Mouse (Mus musculus) kidney, adult 2 months (tissue): ENCODE measurements at regions not wholly inside any gene's neighbourhood (a gene's known extent, or its start where the extent isn't known, plus 50 kb on each side); places are given as distances from the start of the nearest gene placed in this dataset.

ENCODE experiments used
- DNase-seq: peaks from one replicate; pipeline ENCODE4 v3.0.0; 2021
- H3K27ac ChIP-seq: fragments of 200-500 bp; 2 replicates; pipeline ENCODE4 v1.5.1; 2012; ENCODE audit warnings: low read depth, low read length, control low read depth, inconsistent platforms; ENCODE audit not compliant: insufficient read depth
- H3K27me3 ChIP-seq: fragments of 200-500 bp; replicated peaks from 2 replicates; pipeline ENCODE4 v1.6.1; 2012; ENCODE audit warnings: mild to moderate bottlenecking, moderate library complexity, low read length, inconsistent platforms; ENCODE audit not compliant: control insufficient read depth, insufficient read depth
- H3K36me3 ChIP-seq: fragments of 200-500 bp; 2 replicates; pipeline ENCODE4 v1.6.1; 2012; ENCODE audit warnings: mild to moderate bottlenecking, moderate library complexity, low read length, inconsistent platforms; ENCODE audit not compliant: control insufficient read depth, insufficient read depth
- H3K4me1 ChIP-seq: fragments of 200-500 bp; 2 replicates; pipeline ENCODE4 v1.6.1; 2011; ENCODE audit warnings: low read length; ENCODE audit not compliant: control insufficient read depth, insufficient read depth
- H3K4me3 ChIP-seq: fragments of 200-500 bp; 2 replicates; pipeline ENCODE4 v1.5.1; 2011; ENCODE audit warnings: mild to moderate bottlenecking, low read depth, low read length, control low read depth; ENCODE audit not compliant: insufficient read depth
- CTCF ChIP-seq: fragments of 200-500 bp; conservative IDR thresholded peaks from 2 replicates; pipeline ENCODE4 v1.5.1; 2011; ENCODE audit warnings: low read depth, mild to moderate bottlenecking, control low read depth, low read length, moderate library complexity, mixed read lengths; ENCODE audit not compliant: insufficient read depth, insufficient read length
- POLR2A ChIP-seq: fragments of 200-500 bp; IDR thresholded peaks from one replicate; pipeline ENCODE4 v1.6.1; 2011; ENCODE audit warnings: low read depth, low read length, control low read depth
- WGBS: fragments of 180-500 bp; shearing (Covaris S2); methylation state at CpG from one replicate; pipeline ENCODE4 v1.1.7; 2018; 5-methylcytosine and 5-hydroxymethylcytosine counted together

DNA sequence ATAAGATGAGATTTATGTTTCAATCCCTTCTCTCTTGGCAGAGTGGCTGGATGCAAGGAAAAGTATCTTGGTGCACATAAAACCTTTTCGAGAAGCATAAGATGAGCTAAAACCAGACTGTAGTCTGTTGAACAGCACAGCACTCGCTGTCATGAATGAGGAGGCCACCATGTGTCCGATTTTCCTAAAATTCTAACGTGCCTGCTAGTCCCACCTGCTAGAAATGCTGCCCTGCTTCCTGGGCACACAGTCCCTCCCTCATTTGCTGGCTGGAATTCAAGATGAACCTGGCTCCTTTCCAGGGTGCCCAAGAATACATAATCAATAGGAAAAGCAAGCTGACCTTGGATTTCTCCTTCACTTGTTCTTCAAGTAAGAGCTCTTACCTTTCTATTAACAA, 501.4 kb upstream of the Map3k7 start:
- no peak overlapping the region for H3K4me3 ChIP-seq
- no peak overlapping the region for H3K27ac ChIP-seq
- DNase-seq: no peak
- no peaks in the 10 kb centered on the region for H3K36me3 ChIP-seq
- H3K4me1 ChIP-seq: no peaks in the 10 kb centered on the region
- H3K27me3 ChIP-seq: 0 out of 2 replicates have a peak, but pooled peaks cover 2% of the 10 kb centered on the region
- WGBS: 63% methylated on average over 4 of the region's 4 CpGs
- TF ChIP-seq CTCF (no peak), POLR2A (no peak)

GRCm38 (mm10) chr4:31463130-31463698, 500.7 kb upstream of the Map3k7 start:
- no peak for DNase-seq
- TF ChIP-seq POLR2A: no peak
- TF ChIP-seq CTCF: no peak
- Histone ChIP-seq H3K4me1 (no peaks in the 10 kb centered on the region), H3K27ac (no peak overlapping the region), H3K27me3 (no peaks in the 10 kb centered on the region), H3K4me3 (no peak overlapping the region), H3K36me3 (no peaks in the 10 kb centered on the region)
- WGBS: 79% methylated on average over 5 of the region's 5 CpGs

GRCm38 (mm10) chr4:31468306-31468705, 495.6 kb upstream of the Map3k7 start:
- Histone ChIP-seq H3K4me1 (no peaks in the 10 kb centered on the region), H3K27me3 (no peaks in the 10 kb centered on the region), H3K36me3 (no peaks in the 10 kb centered on the region), H3K4me3 (no peak overlapping the region), H3K27ac (no peak overlapping the region)
- WGBS: 39% methylated on average over 9 of the region's 9 CpGs
- DNase-seq: no peak
- TF ChIP-seq POLR2A: no peak
- TF ChIP-seq CTCF: no peak

- DNase-seq: no peak
- no peak overlapping the region for H3K27ac ChIP-seq
- H3K4me3 ChIP-seq: no peak overlapping the region
- no peaks in the 10 kb centered on the region for H3K27me3 ChIP-seq
- H3K4me1 ChIP-seq: no peaks in the 10 kb centered on the region
- no peaks in the 10 kb centered on the region for H3K36me3 ChIP-seq
- WGBS: 59% methylated on average over 4 of the region's 4 CpGs
- no peak for TF ChIP-seq CTCF
- TF ChIP-seq POLR2A: no peak
These were observed 494.1 kb upstream of the Map3k7 start for GRCm38 (mm10) chr4:31469803-31470202.

- DNase-seq: no peak
- 87% methylated on average over 3 of the region's 3 CpGs for WGBS
- TF ChIP-seq POLR2A (no peak), CTCF (no peak)
- H3K4me3 ChIP-seq: no peak overlapping the region
- no peak overlapping the region for H3K27ac ChIP-seq
- no peaks in the 10 kb centered on the region for H3K4me1 ChIP-seq
- no peaks in the 10 kb centered on the region for H3K27me3 ChIP-seq
- H3K36me3 ChIP-seq: no peaks in the 10 kb centered on the region
These were observed 471.4 kb upstream of the Map3k7 start for GRCm38 (mm10) chr4:31492535-31492934.

DNA sequence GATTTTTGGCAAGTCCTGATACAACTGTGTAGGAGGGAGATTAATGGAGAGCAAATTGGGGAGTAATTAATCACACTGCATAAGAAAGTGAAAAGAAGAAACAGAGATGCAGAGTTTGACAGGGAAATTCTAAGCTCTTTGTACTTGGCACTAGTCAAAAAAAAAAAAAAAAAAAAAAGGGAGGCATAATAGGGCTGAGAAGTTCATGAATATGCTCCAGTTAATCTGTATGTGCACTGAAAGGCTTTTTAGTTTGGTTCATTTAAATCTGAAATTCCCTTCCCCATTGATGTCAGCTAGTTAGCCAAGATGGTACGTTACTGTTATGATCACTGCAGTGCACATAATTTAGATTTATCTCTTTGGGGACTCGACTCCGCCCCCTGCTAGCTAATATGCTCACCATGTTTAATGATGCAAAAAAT, 470.8 kb upstream of the Map3k7 start:
- TF ChIP-seq POLR2A (no peak), CTCF (no peak)

DNA sequence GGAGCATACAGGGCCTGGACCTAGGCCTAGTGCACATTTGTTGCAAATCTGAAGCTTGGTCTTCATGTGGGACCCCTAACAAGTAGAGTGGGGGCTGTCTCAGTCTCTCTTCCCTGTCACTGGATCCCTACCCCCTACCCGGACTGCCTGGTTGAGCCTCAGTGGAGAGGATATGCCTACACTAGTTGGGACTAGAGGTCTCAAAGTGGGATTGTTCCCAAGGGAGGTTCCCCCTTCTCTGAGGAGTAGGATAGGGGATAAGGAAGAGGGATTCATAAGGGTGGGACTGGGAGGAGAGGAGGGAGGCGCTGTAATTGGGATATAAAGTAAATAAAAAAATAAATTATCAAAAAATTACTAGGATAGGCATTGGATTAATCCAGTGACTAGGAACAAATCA, 464.0 kb upstream of the Map3k7 start:
- H3K27me3 ChIP-seq: no peaks in the 10 kb centered on the region
- no peaks in the 10 kb centered on the region for H3K36me3 ChIP-seq
- H3K4me3 ChIP-seq: no peak overlapping the region
- H3K4me1 ChIP-seq: no peaks in the 10 kb centered on the region
- 95% methylated on average over 2 of the region's 2 CpGs for WGBS
- TF ChIP-seq CTCF (no peak), POLR2A (no peak)
- no peak for DNase-seq
- H3K27ac ChIP-seq: no peak overlapping the region

More for the DNA sequence above, 470.8 kb upstream of the Map3k7 start:
- Histone ChIP-seq H3K4me3 (no peak overlapping the region), H3K36me3 (no peaks in the 10 kb centered on the region), H3K27ac (no peak overlapping the region), H3K4me1 (no peaks in the 10 kb centered on the region), H3K27me3 (no peaks in the 10 kb centered on the region)
- no peak for DNase-seq
- 55% methylated on average over 3 of the region's 3 CpGs for WGBS
